Mouse (Mus musculus) erythroblast, adult 5-6 weeks (primary cell): Measurements from ENCODE around the gene Aym1. TPM values are rescaled to one million over a fixed set of nuclear protein-coding genes. Genes with fewer than 3 reads are reported as not detected.

Experiments used
- ATAC-seq: replicated peaks from 2 replicates; pipeline ENCODE4 v1.8.0; 2016; ENCODE audit warnings: moderate number of reproducible peaks, mild to moderate bottlenecking, moderate TSS enrichment, inconsistent platforms; ENCODE audit not compliant: poor library complexity, low FRiP score, severe bottlenecking
- total RNA-seq, 2 experiments: library from RNA; stranded (forward) in 1 of 2; stranded (reverse) in 1 of 2; fragments of 150-400 nt in 1 of 2; fragments of 200-764, 138-1000 nt in 1 of 2; gene quantifications; 2 replicates each; pipeline versions ENCODE4 v1.2.3 to v1.2.4; 2015 to 2017; ENCODE audit warnings: low replicate concordance in 2 of 2

Aym1 gene
- total RNA-seq, 2 experiments from 2014 or later, result not detected

DNA sequence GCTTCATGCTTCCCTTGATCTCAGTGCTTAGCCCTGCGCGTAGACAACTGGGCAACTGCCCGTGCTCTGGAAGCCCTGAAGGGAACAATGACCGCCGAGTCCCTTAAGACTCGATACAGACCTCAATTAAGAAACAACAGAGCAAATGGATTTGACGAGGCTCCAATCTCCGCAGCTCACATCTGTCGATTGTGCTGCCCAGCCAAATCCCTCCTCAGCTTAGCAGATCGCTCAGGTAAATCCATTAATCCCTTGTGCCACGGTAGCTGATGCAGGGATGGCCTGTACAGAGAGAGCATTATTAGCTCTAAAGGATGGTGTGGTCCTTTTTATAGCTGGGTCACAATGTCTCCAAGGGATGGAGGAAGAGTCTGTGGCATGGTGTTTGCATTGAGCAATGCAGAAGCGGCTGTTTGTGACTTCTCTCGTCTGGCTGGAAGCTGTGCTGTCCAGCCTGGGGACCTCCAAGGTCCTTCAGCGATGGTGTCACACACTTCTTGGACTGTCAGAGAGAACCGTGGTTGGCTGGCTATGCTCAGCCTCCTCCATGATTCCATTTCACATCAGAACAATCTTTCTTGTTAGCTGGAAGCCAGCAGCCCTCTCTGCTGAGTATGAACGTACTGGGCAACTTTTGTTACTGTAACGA lies 39.3 kb downstream of the Aym1 start:
- no peak for ATAC-seq

DNA sequence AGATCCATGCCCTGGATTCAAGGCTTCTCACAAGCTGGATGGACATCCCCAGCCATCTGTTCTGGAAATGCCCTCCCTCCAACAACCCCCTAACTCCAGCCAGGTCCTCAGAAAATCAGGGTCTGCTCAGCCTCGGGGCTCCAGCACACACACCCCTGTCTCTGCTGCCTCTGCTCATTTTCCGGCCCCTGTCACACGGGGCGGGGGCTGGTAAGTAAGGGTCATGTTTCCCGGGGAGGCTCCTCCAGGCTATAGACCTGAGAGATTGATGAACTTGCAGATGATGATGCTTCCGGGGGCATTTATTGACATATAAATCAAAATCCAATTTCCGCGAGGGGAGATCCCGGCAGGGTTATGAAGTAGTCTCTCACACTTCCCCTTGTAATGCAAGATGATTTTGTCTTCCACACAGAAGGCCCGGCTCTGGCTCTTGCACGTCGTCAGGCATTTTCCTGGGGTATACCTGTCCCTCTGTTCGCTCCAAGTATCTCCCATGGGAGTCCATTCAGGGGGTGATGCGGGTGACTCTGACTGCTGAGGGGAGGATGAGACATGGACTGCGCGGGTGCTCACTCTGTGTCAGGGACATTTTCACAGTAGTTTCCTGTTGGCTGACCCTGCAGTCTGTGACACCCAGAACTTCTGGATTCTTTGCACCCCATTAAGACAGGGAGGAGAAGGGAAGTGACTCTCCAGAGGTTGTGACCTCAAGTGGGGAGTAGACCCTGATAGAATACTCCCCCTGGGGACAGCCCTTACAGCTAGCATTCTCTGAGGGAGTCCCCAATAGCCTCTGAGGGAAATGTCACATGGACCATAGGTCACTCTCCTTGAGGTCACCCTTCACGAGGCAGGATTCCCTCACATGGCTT lies 40.6 kb downstream of the Aym1 start:
- ATAC-seq, result no peak

DNA sequence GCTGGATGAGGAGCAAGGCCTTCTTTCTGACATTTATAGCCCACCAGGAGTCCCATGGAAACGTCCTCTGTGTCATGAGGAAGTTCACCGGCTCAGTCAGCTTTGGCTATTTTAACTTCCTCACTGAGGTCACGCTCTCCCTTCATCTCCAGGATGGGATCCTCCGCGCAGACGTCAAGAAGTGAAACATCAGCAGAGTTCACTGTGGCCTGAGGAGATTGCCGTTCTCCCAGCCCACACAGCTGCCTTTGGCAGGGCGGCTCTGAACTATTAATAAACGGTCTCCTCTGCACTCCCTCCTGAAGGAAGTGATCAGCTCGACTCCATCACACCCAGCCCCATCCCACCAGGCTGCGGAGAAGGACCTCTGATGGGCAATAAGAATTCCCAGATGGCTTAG lies 45.6 kb downstream of the Aym1 start:
- no peak for ATAC-seq

DNA sequence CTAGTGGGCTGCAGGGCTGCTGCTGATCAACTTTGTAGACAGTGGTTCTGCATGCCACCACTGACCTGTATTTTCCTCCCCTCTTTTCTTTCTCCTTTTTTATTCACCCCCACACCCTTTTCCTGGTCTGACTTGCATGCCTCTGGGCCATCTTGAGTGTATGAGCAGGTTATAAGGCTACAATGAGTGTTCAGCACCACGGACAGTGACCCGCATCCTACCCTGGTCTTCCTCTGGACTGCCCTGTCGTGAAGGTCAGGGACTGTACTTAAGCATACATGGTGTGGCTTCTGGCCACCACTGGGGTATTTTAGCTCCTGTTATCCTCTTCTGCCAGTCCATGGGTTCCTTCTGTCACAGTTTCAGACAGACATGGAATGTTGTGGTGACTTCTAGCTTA lies 50.3 kb downstream of the Aym1 start:
- no peak for ATAC-seq

Other genes starting within 250 kb of the Aym1 start
- gene 2900026A02Rik, start 136.1 kb upstream of the Aym1 start, total RNA-seq (2015; ENCODE audit: low replicate concordance), result 0.42 and 1.2 TPM in 2 replicates
- gene 2900026A02Rik, start 136.1 kb upstream of the Aym1 start, total RNA-seq (2017; ENCODE audit: low replicate concordance), result 0.28 and 0.85 TPM in 2 replicates
- not detected in 2 replicates for gene Tmem211, start 130.4 kb upstream of the Aym1 start, total RNA-seq (2015; ENCODE audit: low replicate concordance)
- gene Tmem211, start 130.4 kb upstream of the Aym1 start, total RNA-seq (2017; ENCODE audit: low replicate concordance), result not detected in 2 replicates
- gene Sgsm1, start 46.5 kb upstream of the Aym1 start, total RNA-seq (2015; ENCODE audit: low replicate concordance), result not detected in 2 replicates
- gene Sgsm1, start 46.5 kb upstream of the Aym1 start, total RNA-seq (2017; ENCODE audit: low replicate concordance), result not detected in 2 replicates
- not detected in 2 replicates for gene Wscd2, start 133.0 kb downstream of the Aym1 start, total RNA-seq (2015; ENCODE audit: low replicate concordance)
- 0.26 TPM in 1 of 2 replicates, not detected in the other for gene Wscd2, start 133.0 kb downstream of the Aym1 start, total RNA-seq (2017; ENCODE audit: low replicate concordance)